Mouse (Mus musculus): ENCODE measurements around the gene Egr2.

DNA sequence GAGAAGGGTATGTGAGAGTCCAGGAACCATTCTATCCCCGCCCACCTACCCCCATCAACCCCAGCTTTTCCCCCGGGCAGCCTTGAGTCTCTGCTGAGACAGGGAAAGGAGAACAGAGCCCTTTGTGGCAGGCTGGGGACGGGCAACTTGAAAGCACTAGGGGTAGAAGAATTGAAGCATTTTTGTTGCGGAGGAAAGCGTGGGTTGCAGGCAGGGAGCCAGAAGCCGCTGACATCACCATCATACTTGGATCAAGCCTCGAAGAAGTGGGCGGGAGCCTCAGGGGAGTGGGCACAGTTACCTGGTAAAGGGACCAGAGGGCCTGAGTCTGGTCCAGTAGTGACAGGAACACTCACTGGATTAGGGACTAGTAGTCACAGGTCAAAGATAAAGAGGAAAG lies 23.1 kb upstream of the Egr2 start:
- TF ChIP-seq CTCF (conservative IDR thresholded peaks at IDR 0.05 in 1 of 2, IDR thresholded peaks at IDR 0.05 in 1 of 2; ENCODE audit: low read depth in 2 of 2, low read length in 2 of 2) (no peak), EP300 (IDR thresholded peaks at IDR 0.05; ENCODE audit: low read length) (no peak), E2F4 (IDR thresholded peaks at IDR 0.05; ENCODE audit: insufficient replicate concordance, low read depth, low read length) (no peak), USF1 (IDR thresholded peaks at IDR 0.05; ENCODE audit: low read depth, low read length) (no peak), POLR2A (IDR thresholded peaks at IDR 0.05; ENCODE audit: low read depth, low read length) (no peak), JUND (conservative IDR thresholded peaks at IDR 0.05; ENCODE audit: low read depth, low read length) (no peak), USF2 (conservative IDR thresholded peaks at IDR 0.05; ENCODE audit: low read depth, low read length) (no peak), NRF1 (IDR thresholded peaks at IDR 0.05; ENCODE audit: low read depth, low read length) (no peak), MAX (IDR thresholded peaks at IDR 0.05; ENCODE audit: low read length) (no peak)
